Mouse (Mus musculus) activated CD4-positive, CD25-positive, alpha-beta regulatory T cell, adult 9 weeks (primary cell): ENCODE results near the gene Znrf3. TPM values are rescaled to one million over a fixed set of nuclear protein-coding genes. Genes with fewer than 3 reads are reported as not detected.

Experiments used
- polyA plus RNA-seq: library from polyadenylated mRNA; unstranded; fragments of 100-300 nt; shearing (Covaris generic); gene quantifications from one replicate; pipeline ENCODE4 v1.2.1, GENCODE M21; 2017

Gene Znrf3
- 2.9 TPM for polyA plus RNA-seq

DNA sequence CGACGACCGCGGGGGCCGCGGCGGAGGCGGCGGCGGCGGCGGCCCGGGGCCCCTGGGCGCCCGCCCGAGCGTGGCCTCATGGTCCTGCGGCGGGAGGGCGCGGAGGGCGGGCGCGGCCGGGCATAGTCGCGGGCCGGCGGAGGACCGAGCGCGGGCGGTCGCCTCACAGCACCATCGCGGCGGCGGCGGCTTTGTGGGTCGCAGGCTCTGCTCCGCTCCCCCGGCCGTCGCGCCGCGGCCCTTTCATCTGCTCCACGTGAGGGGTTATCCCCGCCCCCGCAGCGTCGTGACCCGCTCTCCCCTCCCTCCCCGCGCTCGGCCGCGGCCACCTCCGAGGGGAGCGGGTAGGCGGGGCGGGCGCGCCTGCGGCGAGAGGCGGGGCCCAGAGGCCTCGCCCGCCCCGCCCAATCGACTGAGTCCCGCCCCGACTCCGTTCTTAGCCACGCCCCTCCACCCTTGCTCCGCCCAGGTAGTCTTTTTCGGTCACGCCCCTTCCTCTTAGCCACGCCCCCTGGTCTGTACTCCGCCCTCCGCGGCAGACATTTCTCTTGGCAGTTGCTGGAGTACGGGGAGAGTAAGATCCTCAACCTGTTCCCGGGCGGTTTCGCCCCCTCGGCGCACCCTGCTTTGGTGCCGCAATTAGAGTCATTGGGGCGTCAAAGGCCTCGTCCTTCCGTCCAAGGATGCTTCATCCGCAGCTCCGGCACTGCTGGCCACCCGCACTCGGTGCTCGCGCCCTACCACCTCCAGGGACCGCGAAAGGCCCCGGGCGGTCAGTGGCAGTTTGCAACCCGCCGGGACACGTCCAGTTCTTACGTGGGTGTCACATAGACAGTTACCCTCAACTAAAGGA, at the start of gene Znrf3:
Gene Znrf3 (minus strand): TSS at position 249 of the 853 bp plus-strand sequence.

DNA sequence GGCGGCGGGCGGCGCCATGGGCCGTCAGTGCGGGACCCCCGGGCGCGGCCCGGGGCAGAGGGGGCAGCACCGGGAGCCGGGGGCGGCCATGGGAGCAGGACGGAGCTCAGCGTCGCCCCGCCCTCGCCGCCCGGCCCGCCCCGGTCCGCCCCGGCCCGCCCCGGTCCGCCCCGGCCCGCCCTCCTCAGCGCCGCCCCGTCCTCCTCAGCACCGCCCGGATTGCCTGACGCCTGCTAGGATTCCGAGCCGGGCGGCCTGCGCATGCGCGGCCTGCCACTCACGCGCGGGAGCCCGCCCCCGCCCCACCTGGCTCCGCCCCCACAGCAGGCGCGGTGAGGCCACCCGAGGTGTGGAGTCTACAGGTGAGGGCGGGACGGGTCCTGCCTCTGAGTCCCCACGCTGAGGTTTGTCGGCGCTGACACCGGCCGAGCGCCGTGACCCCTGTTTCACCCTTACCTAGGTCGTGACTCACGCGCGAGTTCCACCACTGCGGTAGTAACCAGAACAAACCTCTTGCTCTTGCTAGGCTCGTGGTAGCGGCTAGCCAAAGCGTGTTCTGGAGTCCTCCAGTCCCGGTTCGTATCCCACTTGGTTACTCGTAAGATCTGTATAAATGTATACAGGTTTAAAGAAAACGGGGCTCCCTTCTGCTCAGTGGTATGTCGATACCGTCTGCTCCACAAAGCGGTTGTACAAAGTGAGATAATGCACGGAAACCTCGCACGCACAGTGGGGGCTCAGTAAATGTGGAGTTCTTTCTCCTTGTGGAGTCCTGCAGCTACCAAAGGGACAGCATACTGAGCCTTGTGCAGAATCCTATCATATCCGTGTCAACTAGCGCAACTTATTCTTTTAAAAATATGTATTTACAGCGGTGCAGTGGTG, 182.9 kb downstream of the Znrf3 start, which contains the start of gene Kremen1:
Gene Kremen1 (minus strand): TSS at position 51 of the 885 bp plus-strand sequence.

Other genes with a start within 250 kb of the Znrf3 start
- 2.8 TPM for gene Kremen1, start 183.3 kb downstream of the Znrf3 start, polyA plus RNA-seq
- gene Xbp1, start 75.8 kb upstream of the Znrf3 start, polyA plus RNA-seq = 57.2 TPM
- 5.1 TPM for gene Ccdc117, start 97.3 kb upstream of the Znrf3 start, polyA plus RNA-seq
- 0.26 TPM for gene Ankrd36, start 124.8 kb upstream of the Znrf3 start, polyA plus RNA-seq